Mouse (Mus musculus) neural tube, embryonic 14.5 days (tissue): ENCODE measurements around the gene Wipf2. TPM values are rescaled to one million over a fixed set of nuclear protein-coding genes. Genes with fewer than 3 reads are reported as not detected.

Experiments used
- ATAC-seq: fragments of 200-750 bp; cut with Nextera tagmentation; 2 replicates; pipeline ENCODE4 v1.8.0; 2017; ENCODE audit warnings: low read depth, mild to moderate bottlenecking, moderate TSS enrichment, moderate library complexity
- H3K27ac ChIP-seq: fragments of 300-500 bp; sonication (generic); 2 replicates; pipeline ENCODE4 v1.5.1; 2014; ENCODE audit warnings: low read depth, mild to moderate bottlenecking, control low read depth, low read length, moderate library complexity, mixed read lengths
- H3K27me3 ChIP-seq: fragments of 300-500 bp; sonication (generic); 2 replicates; pipeline ENCODE4 v1.6.1; 2014; ENCODE audit warnings: low read length; ENCODE audit not compliant: control insufficient read depth, insufficient read depth
- H3K36me3 ChIP-seq: fragments of 300-500 bp; sonication (generic); 2 replicates; pipeline ENCODE4 v1.6.1; 2014; ENCODE audit warnings: low read length, mixed read lengths; ENCODE audit not compliant: control insufficient read depth, insufficient read depth
- H3K4me1 ChIP-seq: fragments of 300-500 bp; sonication (generic); 2 replicates; pipeline ENCODE4 v1.6.1; 2014; ENCODE audit warnings: low read length; ENCODE audit not compliant: control insufficient read depth, insufficient read depth
- H3K4me2 ChIP-seq: fragments of 300-500 bp; sonication (generic); 2 replicates; pipeline ENCODE4 v1.6.1; 2014; ENCODE audit warnings: mild to moderate bottlenecking, low read depth, low read length, control low read depth
- H3K4me3 ChIP-seq: fragments of 300-500 bp; sonication (generic); 2 replicates; pipeline ENCODE4 v1.5.1; 2014; ENCODE audit warnings: low read depth, low read length, control low read depth, mixed read lengths
- H3K9ac ChIP-seq: fragments of 300-500 bp; sonication (generic); replicated peaks from 2 replicates; pipeline ENCODE4 v1.6.1; 2014; ENCODE audit warnings: low read depth, mild to moderate bottlenecking, control low read depth, low read length, mixed read lengths
- H3K9me3 ChIP-seq: fragments of 300-500 bp; sonication (generic); 2 replicates; pipeline ENCODE4 v1.6.1; 2016; ENCODE audit warnings: low read length; ENCODE audit not compliant: control insufficient read depth
- WGBS: fragments of 180-500 bp; shearing (Covaris S2); extraction: QIAGEN DNeasy Blood & Tissue Kit; methylation state at CpG from one replicate; pipeline ENCODE4 v1.1.7; 2014; 5-methylcytosine and 5-hydroxymethylcytosine counted together
- polyA plus RNA-seq: library from polyadenylated mRNA; unstranded; fragments of >200 nt; fragmentation: Nextera tagmentation; extraction: Ambion mirVana; gene quantifications from 2 replicates; pipeline ENCODE4 v1.2.1, GENCODE M21; 2014

Wipf2 gene
- polyA plus RNA-seq, 1 experiment from 2014 or later: 5.2 TPM

DNA sequence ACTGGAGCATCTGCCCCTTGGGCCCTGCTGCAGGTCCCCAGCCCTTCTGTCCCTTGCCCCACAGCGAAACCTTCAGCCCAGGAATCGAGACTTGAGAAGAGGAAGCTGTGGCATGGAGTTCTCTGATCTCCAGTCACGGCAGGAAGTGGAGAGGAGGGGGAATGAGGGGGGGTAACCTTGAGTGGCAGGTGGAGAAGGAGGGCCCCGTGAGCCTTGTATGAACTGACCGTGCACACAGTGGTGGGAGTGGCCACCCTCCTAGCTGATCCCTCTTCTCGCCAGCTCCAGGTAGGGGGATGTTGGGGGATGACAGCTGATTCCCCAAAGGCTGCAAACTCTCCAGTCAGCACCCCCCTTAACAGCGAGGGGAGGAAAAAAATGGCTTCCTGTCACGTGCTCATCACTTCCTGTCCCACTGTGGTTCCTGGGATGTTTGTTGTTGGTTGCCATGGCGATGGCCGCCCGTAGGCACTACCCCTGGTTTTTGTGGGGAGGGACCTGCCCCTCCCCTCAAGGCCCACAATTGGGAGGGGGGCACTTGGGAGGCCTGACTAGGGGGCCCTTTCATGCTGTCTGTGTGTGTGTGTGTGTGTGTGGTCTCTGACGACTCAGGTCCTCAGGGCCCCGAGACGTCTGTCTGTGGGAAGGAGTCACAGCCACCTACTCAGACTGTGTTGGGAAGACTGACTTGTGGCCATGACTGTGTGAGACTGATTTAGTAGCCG lies 78.5 kb downstream of the Wipf2 start:
- H3K4me1 ChIP-seq: peaks cover 64% of the 10 kb centered on the region
- H3K9me3 ChIP-seq: no peaks in the 10 kb centered on the region
- peak; percentile 41 for ATAC-seq
- H3K27ac ChIP-seq: peak overlapping the region; percentile 79
- 2% methylated on average over 15 of the region's 15 CpGs for WGBS
- peak overlapping the region; percentile 38 for H3K4me3 ChIP-seq
- H3K9ac ChIP-seq: peak overlapping the region; percentile 37
- no peaks in the 10 kb centered on the region for H3K27me3 ChIP-seq
- peak overlapping the region; percentile 81 for H3K4me2 ChIP-seq
- no peaks in the 10 kb centered on the region for H3K36me3 ChIP-seq

- peak overlapping the region; percentile 37 for H3K9ac ChIP-seq
- 36% methylated on average over 3 of the region's 3 CpGs for WGBS
- H3K9me3 ChIP-seq: no peaks in the 10 kb centered on the region
- H3K27ac ChIP-seq: peak overlapping the region; percentile 79
- peak overlapping the region; percentile 38 for H3K4me3 ChIP-seq
- H3K36me3 ChIP-seq: no peaks in the 10 kb centered on the region
- H3K4me1 ChIP-seq: peaks cover 64% of the 10 kb centered on the region
- H3K4me2 ChIP-seq: peak overlapping the region; percentile 81
- H3K27me3 ChIP-seq: no peaks in the 10 kb centered on the region
- no peak; the same call in 1 of the 2 replicates for ATAC-seq
These were observed 79.1 kb downstream of the Wipf2 start for GRCm38 (mm10) chr11:98942555-98942922.

- Histone ChIP-seq H3K9me3 (no peaks in the 10 kb centered on the region), H3K9ac (no peak overlapping the region), H3K4me1 (peaks cover 62% of the 10 kb centered on the region), H3K36me3 (no peaks in the 10 kb centered on the region), H3K27me3 (no peaks in the 10 kb centered on the region), H3K27ac (peak overlapping the region; percentile 79), H3K4me3 (no peak overlapping the region), H3K4me2 (peak overlapping the region; percentile 81)
- ATAC-seq: no peak; the same call in 1 of the 2 replicates
- 70% methylated on average over 4 of the region's 8 CpGs for WGBS
These were observed 79.6 kb downstream of the Wipf2 start for GRCm38 (mm10) chr11:98942923-98943641.

DNA sequence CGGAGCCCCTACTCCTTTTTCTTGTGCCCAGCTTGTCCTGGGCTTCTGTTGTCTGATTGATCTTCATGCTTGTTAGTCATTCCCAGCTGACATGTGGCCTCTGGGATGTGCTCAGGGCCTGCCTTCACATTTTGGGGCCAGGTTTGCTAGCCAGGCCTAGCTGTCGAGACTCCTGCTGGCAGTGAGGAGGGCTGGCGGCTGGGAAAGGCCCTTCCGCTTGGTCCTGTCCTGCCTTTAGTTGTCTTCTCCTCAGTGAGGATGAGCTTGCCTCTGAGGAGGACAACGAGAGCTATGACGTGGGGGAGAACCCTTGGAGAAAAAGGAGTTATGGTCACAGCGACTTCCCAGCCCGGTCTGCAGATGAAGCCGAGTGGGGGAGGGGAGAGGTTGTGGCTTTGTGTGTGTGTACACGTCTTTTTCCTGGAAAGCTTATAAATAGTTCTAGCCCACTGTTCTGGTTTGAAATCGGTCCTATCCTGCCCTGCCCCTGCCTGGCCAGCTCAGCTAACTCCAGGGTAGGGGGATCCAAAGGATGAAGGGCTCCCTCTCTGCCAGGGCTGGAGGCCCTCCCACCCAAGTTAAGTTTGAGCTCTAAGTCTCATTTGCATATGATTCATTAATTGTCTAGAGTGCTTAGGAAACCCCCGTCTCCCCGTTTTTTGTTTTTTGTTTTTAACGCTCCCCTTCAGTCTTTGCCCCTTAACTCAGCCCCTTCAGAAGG lies 80.5 kb downstream of the Wipf2 start:
- Histone ChIP-seq H3K4me3 (no peak overlapping the region), H3K27me3 (no peaks in the 10 kb centered on the region), H3K36me3 (no peaks in the 10 kb centered on the region), H3K27ac (peak overlapping the region; percentile 73), H3K4me2 (peak overlapping the region; percentile 7; the same call in 1 of the 2 replicates), H3K9ac (no peak overlapping the region), H3K9me3 (no peaks in the 10 kb centered on the region), H3K4me1 (peaks cover 54% of the 10 kb centered on the region)
- 38% methylated on average over 14 of the region's 14 CpGs for WGBS
- ATAC-seq: no peak

DNA sequence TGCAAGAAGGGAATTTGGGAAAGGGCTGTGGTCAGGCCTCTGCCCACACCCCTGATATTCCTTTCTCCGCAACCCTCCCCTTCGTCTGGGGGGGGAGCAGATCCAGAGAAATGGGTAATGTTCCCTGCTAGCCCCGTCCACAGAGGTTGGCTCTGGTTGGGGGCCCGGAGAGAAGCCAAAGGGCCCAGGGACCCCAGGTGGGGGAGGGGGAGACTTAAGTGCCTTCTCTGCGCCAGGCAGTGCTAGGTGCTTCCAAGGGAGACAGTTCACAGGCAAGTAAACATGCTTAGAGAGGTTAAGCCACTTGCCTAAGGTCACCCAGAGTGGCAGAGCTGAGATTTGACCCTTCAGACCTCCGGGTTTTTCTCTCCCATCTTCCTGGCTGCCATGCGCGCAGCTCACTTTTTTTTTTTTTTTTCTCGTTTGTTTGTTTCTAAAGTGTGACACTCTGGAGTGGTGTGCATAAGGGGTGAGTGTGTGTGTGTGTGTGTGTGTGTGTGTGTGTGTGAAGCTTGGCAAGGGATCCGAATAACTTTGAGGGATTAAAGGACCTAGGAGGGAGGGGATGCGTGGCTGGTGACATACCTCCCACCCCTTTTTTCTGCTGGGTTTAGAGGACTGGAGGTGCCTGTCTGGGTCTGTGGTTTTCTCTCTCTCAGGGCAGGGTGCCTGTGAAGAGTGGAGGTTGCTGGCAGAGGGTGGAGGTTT lies 81.6 kb downstream of the Wipf2 start:
- Histone ChIP-seq H3K27me3 (no peaks in the 10 kb centered on the region), H3K27ac (no peak overlapping the region), H3K4me1 (peaks cover 45% of the 10 kb centered on the region), H3K4me2 (no peak overlapping the region), H3K9me3 (no peaks in the 10 kb centered on the region), H3K4me3 (no peak overlapping the region), H3K36me3 (no peaks in the 10 kb centered on the region), H3K9ac (0 out of 2 replicates have a peak overlapping the region, but pooled peaks have one; percentile 11)
- no peak for ATAC-seq
- WGBS: 52% methylated on average over 11 of the region's 11 CpGs

DNA sequence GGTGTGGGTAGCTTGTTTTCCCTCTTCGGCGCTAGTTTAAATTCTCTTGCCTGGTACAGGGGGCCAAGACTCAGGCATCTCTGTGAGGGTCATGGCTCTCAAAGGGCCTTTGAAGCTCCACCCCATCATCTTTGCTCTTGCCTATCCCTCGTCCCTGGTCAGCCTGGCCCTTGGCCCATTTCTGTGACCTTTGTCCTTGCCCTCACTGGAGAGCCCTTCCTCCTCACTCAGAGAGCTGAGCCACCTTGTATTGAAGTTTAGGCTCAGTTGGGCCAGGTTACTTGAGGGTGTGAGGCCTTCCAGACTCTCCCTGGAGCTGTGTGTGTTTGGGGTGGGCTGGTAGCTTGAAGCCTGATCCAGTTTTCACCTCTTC lies 82.2 kb downstream of the Wipf2 start:
- H3K27ac ChIP-seq: no peak overlapping the region
- no peaks in the 10 kb centered on the region for H3K9me3 ChIP-seq
- no peaks in the 10 kb centered on the region for H3K27me3 ChIP-seq
- no peak overlapping the region for H3K4me2 ChIP-seq
- no peak overlapping the region for H3K4me3 ChIP-seq
- H3K36me3 ChIP-seq: no peaks in the 10 kb centered on the region
- no peak for ATAC-seq
- H3K9ac ChIP-seq: 0 out of 2 replicates have a peak overlapping the region, but pooled peaks have one; percentile 11
- 55% methylated on average over 3 of the region's 3 CpGs for WGBS
- peaks cover 40% of the 10 kb centered on the region for H3K4me1 ChIP-seq

DNA sequence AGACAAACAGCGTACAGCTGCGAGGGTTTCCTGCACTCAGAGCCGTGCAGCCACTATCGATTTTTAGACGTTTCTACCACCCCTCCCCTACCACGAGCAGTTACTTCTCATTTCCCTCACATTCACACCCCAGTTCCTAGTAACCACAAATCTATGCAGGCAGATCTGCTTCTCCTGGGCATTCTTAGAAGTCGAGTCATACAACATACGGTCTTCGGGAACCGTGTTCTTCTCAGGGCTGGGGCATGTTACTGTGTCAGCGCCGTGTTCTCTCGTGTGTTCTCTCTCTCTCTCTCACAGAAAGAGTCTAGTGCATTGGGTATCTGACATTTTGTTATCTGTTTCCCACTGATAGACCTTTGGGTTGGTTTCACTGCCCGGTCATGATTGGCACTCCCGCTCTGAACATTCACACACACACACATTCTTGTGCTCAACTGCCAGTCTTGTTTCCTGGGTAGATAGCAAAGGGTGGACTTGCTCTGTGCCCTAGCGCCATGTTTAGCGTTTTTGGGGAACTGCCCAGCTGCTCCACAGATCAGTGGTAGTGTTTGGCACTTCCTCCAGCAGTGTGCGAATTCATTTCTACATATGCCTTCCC lies 84.6 kb downstream of the Wipf2 start:
- H3K4me2 ChIP-seq: no peak overlapping the region
- WGBS: 79% methylated on average over 18 of the region's 18 CpGs
- ATAC-seq: no peak
- no peaks in the 10 kb centered on the region for H3K27me3 ChIP-seq
- no peaks in the 10 kb centered on the region for H3K36me3 ChIP-seq
- no peak overlapping the region for H3K27ac ChIP-seq
- no peaks in the 10 kb centered on the region for H3K9me3 ChIP-seq
- H3K4me3 ChIP-seq: no peak overlapping the region
- peaks cover 32% of the 10 kb centered on the region for H3K4me1 ChIP-seq
- H3K9ac ChIP-seq: no peak overlapping the region

DNA sequence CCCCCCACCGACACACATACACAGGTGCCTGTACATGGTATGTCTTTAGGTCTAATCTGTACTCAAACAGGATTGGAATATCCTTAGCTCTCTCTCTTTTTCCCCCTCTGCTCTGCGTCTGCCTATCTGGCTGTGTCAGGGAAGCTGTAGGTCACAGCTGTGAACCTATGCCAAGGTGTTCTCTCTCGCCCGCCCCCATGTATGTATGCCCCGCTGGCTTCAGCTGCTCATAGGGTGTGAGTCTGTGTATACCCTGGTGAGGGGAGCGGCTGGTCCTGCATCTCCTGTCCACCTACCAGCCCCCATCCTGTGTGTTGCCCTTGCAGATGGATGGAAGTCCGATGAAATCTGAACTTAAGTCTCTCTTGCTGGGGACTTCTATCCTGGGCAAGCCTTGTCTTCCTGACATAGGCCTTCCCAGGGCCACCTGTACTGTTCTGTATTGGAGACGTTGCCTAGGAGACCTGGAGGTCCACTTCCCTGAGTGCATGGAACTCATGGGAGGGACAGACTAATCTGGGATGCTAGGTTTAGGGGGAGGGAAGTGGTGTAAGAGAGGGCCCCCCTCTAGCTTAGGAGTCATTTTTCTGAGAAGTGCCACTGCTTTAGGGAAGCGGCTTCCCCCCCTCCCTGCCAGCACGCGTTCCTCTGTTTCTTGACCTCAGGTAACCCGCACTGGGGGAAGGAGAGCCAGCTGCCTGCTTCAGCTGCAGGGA lies 86.0 kb downstream of the Wipf2 start:
- H3K36me3 ChIP-seq: no peaks in the 10 kb centered on the region
- H3K27me3 ChIP-seq: no peaks in the 10 kb centered on the region
- H3K4me3 ChIP-seq: no peak overlapping the region
- no peaks in the 10 kb centered on the region for H3K9me3 ChIP-seq
- no peak overlapping the region for H3K9ac ChIP-seq
- peaks cover 31% of the 10 kb centered on the region for H3K4me1 ChIP-seq
- H3K4me2 ChIP-seq: no peak overlapping the region
- WGBS: 82% methylated on average over 12 of the region's 12 CpGs
- ATAC-seq: no peak
- no peak overlapping the region for H3K27ac ChIP-seq
